8 mouse cellular contexts compared by ENCODE assay signal in genomic region chr11:109860508-109860907, GRCm38 (mm10). TPM values are rescaled to one million over a fixed set of nuclear protein-coding genes. Genes with fewer than 3 reads are reported as not detected.
DNase-seq lines count a peak whose midpoint lies in the region; ATAC-seq and TF ChIP-seq lines count a peak whose summit lies in the region.

No protein-coding gene starts in this region.

- 10% methylated on average over 10 of the region's 10 CpGs for WGBS in hindbrain, embryonic 10.5 days
- 4% methylated on average over 10 of the region's 10 CpGs for WGBS in lung, embryonic 15.5 days
- WGBS in olfactory bulb, adult 2 months = 5% methylated on average over 10 of the region's 10 CpGs

- no peaks in the 10 kb centered on the region for H3K36me3 ChIP-seq in hindbrain, embryonic 10.5 days
- no peaks in the 10 kb centered on the region for H3K36me3 ChIP-seq in lung, embryonic 15.5 days

- ATAC-seq in frontal cortex, adult (ENCODE audit: low TSS enrichment) = peak; percentile 88
- ATAC-seq in lung, embryonic 15.5 days (ENCODE audit: borderline replicate concordance, extremely low read depth, low FRiP score, low TSS enrichment) = peak; percentile 73; the same call in 1 of the 2 replicates

- TF ChIP-seq POLR2A in olfactory bulb, adult 2 months (IDR thresholded peaks at IDR 0.05; ENCODE audit: insufficient read depth, low read depth, low read length) = no peak

- peak; percentile 93 for DNase-seq in MN1 (ENCODE audit: low spot score)
- peak; percentile 69 for DNase-seq in cerebellum, adult 8-10 months
- peak; percentile 88 for DNase-seq in hindbrain, embryonic 10.5 days (ENCODE audit: low spot score)
- DNase-seq in layer of hippocampus, adult 9-10 months (ENCODE audit: low spot score) = peak; percentile 90
- peak; percentile 53 to 66 for DNase-seq in thymus, adult 18-20 months

- H3K4me2 ChIP-seq in lung, embryonic 15.5 days = peak overlapping the region; percentile 45

- H3K9ac ChIP-seq in lung, embryonic 15.5 days = no peak overlapping the region

- no peak overlapping the region; the same call in 1 of the 2 replicates for H3K4me3 ChIP-seq in hindbrain, embryonic 10.5 days
- H3K4me3 ChIP-seq in lung, embryonic 15.5 days = no peak overlapping the region
- no peak overlapping the region for H3K4me3 ChIP-seq in olfactory bulb, adult 2 months (ENCODE audit: insufficient read depth, low read depth, low read length)

- peaks cover 5% of the 10 kb centered on the region; the same call in 1 of the 2 replicates for H3K4me1 ChIP-seq in hindbrain, embryonic 10.5 days (replicated peaks)
- H3K4me1 ChIP-seq in lung, embryonic 15.5 days = peaks cover 8% of the 10 kb centered on the region; the same call in 1 of the 2 replicates
- H3K4me1 ChIP-seq in olfactory bulb, adult 2 months (ENCODE audit: control insufficient read depth, insufficient read depth, low read length) = peaks cover 7% of the 10 kb centered on the region; the same call in 1 of the 2 replicates

- 0 out of 2 replicates have a peak overlapping the region, but pooled peaks have one; percentile 35 for H3K27ac ChIP-seq in hindbrain, embryonic 10.5 days
- peak overlapping the region; percentile 67 for H3K27ac ChIP-seq in lung, embryonic 15.5 days
- H3K27ac ChIP-seq in olfactory bulb, adult 2 months (ENCODE audit: insufficient read depth, low read depth, low read length) = peak overlapping the region; percentile 18; the same call in 1 of the 2 replicates

- no peaks in the 10 kb centered on the region for H3K9me3 ChIP-seq in hindbrain, embryonic 10.5 days
- no peaks in the 10 kb centered on the region for H3K9me3 ChIP-seq in lung, embryonic 15.5 days

- H3K27me3 ChIP-seq in hindbrain, embryonic 10.5 days (ENCODE audit: insufficient read depth, poor library complexity, severe bottlenecking) = no peaks in the 10 kb centered on the region
- no peaks in the 10 kb centered on the region for H3K27me3 ChIP-seq in lung, embryonic 15.5 days

- TF ChIP-seq CTCF in olfactory bulb, adult 2 months (IDR thresholded peaks at IDR 0.05; ENCODE audit: insufficient read depth, low read depth, low read length) = peak; percentile 80

RNA-seq across cellular contexts. Expression of gene 1700012B07Rik, which starts 32.7 kb away (rescaled TPM):
- polyA plus RNA-seq in hindbrain, embryonic 10.5 days (2016; fragmentation: Nextera tagmentation; extraction: Ambion mirVana) = not detected in 2 replicates
- not detected in 2 replicates for polyA plus RNA-seq in lung, embryonic 15.5 days (2015; fragmentation: Nextera tagmentation; extraction: Ambion mirVana)
- not detected in 2 replicates for polyA plus RNA-seq in olfactory bulb, adult 2 months (2012; ENCODE audit: insufficient read depth, insufficient read length, low replicate concordance, missing spikeins)
